ENCODE assay signal across 8 mouse cellular contexts in genomic region chr13:97408414-97409290, GRCm38 (mm10).
DNase-seq lines count a peak whose midpoint lies in the region; ATAC-seq lines count a peak whose summit lies in the region.

No protein-coding gene starts in this region.

- H3K27me3 ChIP-seq in heart, embryonic 10.5 days (ENCODE audit: insufficient read depth, poor library complexity, severe bottlenecking), result no peaks in the 10 kb centered on the region
- no peaks in the 10 kb centered on the region for H3K27me3 ChIP-seq in forebrain, embryonic 14.5 days (replicated peaks; ENCODE audit: control insufficient read depth, insufficient read depth, low read length)
- peaks cover 10% of the 10 kb centered on the region; the same call in 1 of the 2 replicates for H3K27me3 ChIP-seq in liver, embryonic 12.5 days (replicated peaks)

- H3K9ac ChIP-seq in forebrain, embryonic 14.5 days (ENCODE audit: low read length), result no peak overlapping the region
- H3K9ac ChIP-seq in liver, embryonic 12.5 days, result no peak overlapping the region

- H3K4me2 ChIP-seq in forebrain, embryonic 14.5 days (ENCODE audit: low read length), result peak overlapping the region; percentile 6; the same call in 1 of the 2 replicates
- H3K4me2 ChIP-seq in liver, embryonic 12.5 days, result no peak overlapping the region

- intact Hi-C loops in heart, postnatal 25 days (cut with DNase I), result no loop called here

- H3K27ac ChIP-seq in heart, embryonic 10.5 days, result peak overlapping the region; percentile 36; the same call in 1 of the 2 replicates
- H3K27ac ChIP-seq in forebrain, embryonic 14.5 days (ENCODE audit: low read depth, low read length), result peak overlapping the region; percentile 71
- H3K27ac ChIP-seq in liver, embryonic 12.5 days, result no peak overlapping the region

- 58% methylated on average over 22 of the region's 22 CpGs for WGBS in heart, embryonic 10.5 days
- 46% methylated on average over 22 of the region's 22 CpGs for WGBS in forebrain, embryonic 14.5 days
- 47% methylated on average over 22 of the region's 22 CpGs for WGBS in liver, embryonic 12.5 days (ENCODE audit: insufficient replicate concordance)

- no peaks in the 10 kb centered on the region for H3K9me3 ChIP-seq in heart, embryonic 10.5 days
- H3K9me3 ChIP-seq in forebrain, embryonic 14.5 days (replicated peaks; ENCODE audit: control insufficient read depth, low read length), result no peaks in the 10 kb centered on the region
- no peaks in the 10 kb centered on the region for H3K9me3 ChIP-seq in liver, embryonic 12.5 days (replicated peaks)

- ATAC-seq in CD4-positive, CD25-positive, alpha-beta regulatory T cell, adult 4 months, result peak; percentile 72
- peak; percentile 38; the same call in 1 of the 2 replicates for ATAC-seq in forebrain, embryonic 14.5 days
- ATAC-seq in liver, embryonic 12.5 days, result no peak

- H3K4me1 ChIP-seq in heart, embryonic 10.5 days, result peaks cover 30% of the 10 kb centered on the region
- H3K4me1 ChIP-seq in forebrain, embryonic 14.5 days (ENCODE audit: control insufficient read depth, insufficient read depth, low read length), result peaks cover 44% of the 10 kb centered on the region
- 0 out of 2 replicates have a peak, but pooled peaks cover 6% of the 10 kb centered on the region for H3K4me1 ChIP-seq in liver, embryonic 12.5 days

- peak; percentile 71 for DNase-seq in heart, embryonic 10.5 days (ENCODE audit: low spot score)
- no peak for DNase-seq in heart, postnatal 25 days (ENCODE audit: low spot score)
- DNase-seq in forebrain, embryonic 14.5 days (ENCODE audit: low spot score), result peak; percentile 85
- DNase-seq in lung, postnatal 4 days, result peak; percentile 32 to 39
- DNase-seq in urinary bladder, postnatal 14 days (ENCODE audit: low spot score), result no peak
- no peak for DNase-seq in right cerebral cortex, adult 2 months (ENCODE audit: low spot score in 2 of 2)

- no peak overlapping the region for H3K4me3 ChIP-seq in heart, embryonic 10.5 days
- H3K4me3 ChIP-seq in forebrain, embryonic 14.5 days (ENCODE audit: low read depth, low read length), result no peak overlapping the region
- no peak overlapping the region for H3K4me3 ChIP-seq in liver, embryonic 12.5 days

- H3K36me3 ChIP-seq in heart, embryonic 10.5 days, result no peaks in the 10 kb centered on the region
- no peaks in the 10 kb centered on the region for H3K36me3 ChIP-seq in forebrain, embryonic 14.5 days (ENCODE audit: control insufficient read depth, insufficient read depth, low read length)
- H3K36me3 ChIP-seq in liver, embryonic 12.5 days, result no peaks in the 10 kb centered on the region

Comparison
In these comparisons a context has a peak if more than half of its experiments do, and no peak if none do; other contexts are left out.
1. DNase-seq: peak in heart, embryonic 10.5 days (single experiment), forebrain, embryonic 14.5 days (single experiment) and lung, postnatal 4 days (2 of 2); none in heart, postnatal 25 days (single experiment), urinary bladder, postnatal 14 days (single experiment) and right cerebral cortex, adult 2 months (0 of 2).